Mouse (Mus musculus): ENCODE results near the gene Raly. TPM values are rescaled to one million over a fixed set of nuclear protein-coding genes. Genes with fewer than 3 reads are reported as not detected.
A peak's percentile ranks its signal among the peaks of the same experiment; 100 is the strongest.
"Not testable (repeated sequence)": the region's sequence is repeated elsewhere in the genome, so short reads cannot be mapped to it uniquely, and the experiment has no call there.

Raly gene
- polyA plus RNA-seq, 1 experiment from 2014 or later: 29.8 TPM

GRCm38 (mm10) chr2:154863672-154864071 lies 72.8 kb downstream of the Raly start:
- no peak overlapping the region for H3K9ac ChIP-seq
- 90% methylated on average over 13 of the region's 13 CpGs for WGBS
- ATAC-seq (ENCODE audit: insufficient number of reproducible peaks, low FRiP score): no peak
- H3K4me3 ChIP-seq: no peak overlapping the region
- no peak overlapping the region for H3K27ac ChIP-seq (ENCODE audit: poor library complexity, severe bottlenecking)
- no peak overlapping the region for H3K4me2 ChIP-seq
- no peaks in the 10 kb centered on the region for H3K9me3 ChIP-seq (replicated peaks)
- H3K36me3 ChIP-seq: peaks cover 90% of the 10 kb centered on the region
- no peaks in the 10 kb centered on the region for H3K27me3 ChIP-seq (replicated peaks)
- no peaks in the 10 kb centered on the region for H3K4me1 ChIP-seq (replicated peaks)

- Histone ChIP-seq H3K4me1 (replicated peaks) (no peaks in the 10 kb centered on the region), H3K9ac (no peak overlapping the region), H3K4me3 (no peak overlapping the region), H3K27me3 (replicated peaks) (no peaks in the 10 kb centered on the region), H3K36me3 (peaks cover 90% of the 10 kb centered on the region), H3K9me3 (replicated peaks) (no peaks in the 10 kb centered on the region), H3K4me2 (no peak overlapping the region), H3K27ac (ENCODE audit: poor library complexity, severe bottlenecking) (no peak overlapping the region)
- ATAC-seq (ENCODE audit: insufficient number of reproducible peaks, low FRiP score): no peak
- WGBS: 82% methylated on average over 3 of the region's 3 CpGs
These were observed 74.8 kb downstream of the Raly start for GRCm38 (mm10) chr2:154865696-154866095.

GRCm38 (mm10) chr2:154868106-154868505 lies 77.2 kb downstream of the Raly start:
- H3K9me3 ChIP-seq (replicated peaks): no peaks in the 10 kb centered on the region
- H3K27ac ChIP-seq (ENCODE audit: poor library complexity, severe bottlenecking): no peak overlapping the region
- H3K27me3 ChIP-seq (replicated peaks): no peaks in the 10 kb centered on the region
- H3K36me3 ChIP-seq: peaks cover 84% of the 10 kb centered on the region
- no peak overlapping the region for H3K4me3 ChIP-seq
- no peak overlapping the region for H3K4me2 ChIP-seq
- 98% methylated on average over 1 of the region's 1 CpGs for WGBS
- H3K9ac ChIP-seq: no peak overlapping the region
- no peak for ATAC-seq (ENCODE audit: insufficient number of reproducible peaks, low FRiP score)
- no peaks in the 10 kb centered on the region for H3K4me1 ChIP-seq (replicated peaks)

- peaks cover 78% of the 10 kb centered on the region for H3K36me3 ChIP-seq
- H3K4me3 ChIP-seq: no peak overlapping the region
- no peak overlapping the region for H3K9ac ChIP-seq
- H3K27ac ChIP-seq (ENCODE audit: poor library complexity, severe bottlenecking): no peak overlapping the region
- no peaks in the 10 kb centered on the region for H3K9me3 ChIP-seq (replicated peaks)
- no peak for ATAC-seq (ENCODE audit: insufficient number of reproducible peaks, low FRiP score)
- H3K4me1 ChIP-seq (replicated peaks): no peaks in the 10 kb centered on the region
- H3K27me3 ChIP-seq (replicated peaks): no peaks in the 10 kb centered on the region
- no peak overlapping the region for H3K4me2 ChIP-seq
These were observed 79.2 kb downstream of the Raly start for GRCm38 (mm10) chr2:154869954-154870641.

GRCm38 (mm10) chr2:154876621-154877020 lies 85.7 kb downstream of the Raly start:
- no peak overlapping the region for H3K27ac ChIP-seq (ENCODE audit: poor library complexity, severe bottlenecking)
- H3K4me1 ChIP-seq (replicated peaks): no peaks in the 10 kb centered on the region
- H3K36me3 ChIP-seq: peaks cover 60% of the 10 kb centered on the region
- 92% methylated on average over 2 of the region's 2 CpGs for WGBS
- H3K4me3 ChIP-seq: no peak overlapping the region
- no peak overlapping the region for H3K9ac ChIP-seq
- H3K9me3 ChIP-seq (replicated peaks): no peaks in the 10 kb centered on the region
- no peaks in the 10 kb centered on the region for H3K27me3 ChIP-seq (replicated peaks)
- no peak for ATAC-seq (ENCODE audit: insufficient number of reproducible peaks, low FRiP score)
- H3K4me2 ChIP-seq: no peak overlapping the region

GRCm38 (mm10) chr2:154891585-154891984 lies 100.7 kb downstream of the Raly start:
- WGBS: 14% methylated on average over 2 of the region's 2 CpGs
- Histone ChIP-seq H3K4me2 (peak overlapping the region; percentile 82), H3K9ac (peak overlapping the region; percentile 93), H3K4me1 (replicated peaks) (peaks cover 10% of the 10 kb centered on the region), H3K4me3 (peak overlapping the region; percentile 94), H3K9me3 (replicated peaks) (no peaks in the 10 kb centered on the region), H3K27me3 (replicated peaks) (no peaks in the 10 kb centered on the region), H3K27ac (ENCODE audit: poor library complexity, severe bottlenecking) (no peak overlapping the region), H3K36me3 (peaks cover 11% of the 10 kb centered on the region)
- no peak for ATAC-seq (ENCODE audit: insufficient number of reproducible peaks, low FRiP score)

- Histone ChIP-seq H3K4me2 (peak within 1 kb of the TSS; percentile 82), H3K4me3 (peak within 1 kb of the TSS; percentile 94), H3K9ac (peak within 1 kb of the TSS; percentile 93), H3K27ac (ENCODE audit: poor library complexity, severe bottlenecking) (peak within 1 kb of the TSS; percentile 88), H3K36me3 (peaks cover 5% of the 10 kb centered on the region), H3K4me1 (replicated peaks) (peaks cover 10% of the 10 kb centered on the region), H3K9me3 (replicated peaks) (no peaks in the 10 kb centered on the region), H3K27me3 (replicated peaks) (no peaks in the 10 kb centered on the region)
- ATAC-seq (ENCODE audit: insufficient number of reproducible peaks, low FRiP score): peak; percentile 97
- WGBS: under 1% methylated on average over 75 of the region's 75 CpGs
These were observed 101.5 kb downstream of the Raly start, which contains the start of gene Eif2s2 for GRCm38 (mm10) chr2:154892201-154893044. TSS of gene Eif2s2 (minus strand) at chr2:154892935.

- Histone ChIP-seq H3K36me3 (peaks cover 1% of the 10 kb centered on the region), H3K9me3 (replicated peaks) (no peaks in the 10 kb centered on the region), H3K4me3 (peak overlapping the region; percentile 94), H3K4me1 (replicated peaks) (peaks cover 10% of the 10 kb centered on the region), H3K27me3 (replicated peaks) (no peaks in the 10 kb centered on the region), H3K4me2 (peak overlapping the region; percentile 82), H3K9ac (peak overlapping the region; percentile 57), H3K27ac (ENCODE audit: poor library complexity, severe bottlenecking) (no peak overlapping the region)
- WGBS: 9% methylated on average over 12 of the region's 12 CpGs
- ATAC-seq (ENCODE audit: insufficient number of reproducible peaks, low FRiP score): no peak
These were observed 102.1 kb downstream of the Raly start for GRCm38 (mm10) chr2:154893045-154893385.

GRCm38 (mm10) chr2:154893548-154893947 lies 102.7 kb downstream of the Raly start:
- H3K9ac ChIP-seq: no peak overlapping the region
- no peaks in the 10 kb centered on the region for H3K36me3 ChIP-seq
- H3K27me3 ChIP-seq (replicated peaks): no peaks in the 10 kb centered on the region
- H3K27ac ChIP-seq (ENCODE audit: poor library complexity, severe bottlenecking): no peak overlapping the region
- ATAC-seq (ENCODE audit: insufficient number of reproducible peaks, low FRiP score): no peak
- no peak overlapping the region for H3K4me3 ChIP-seq
- H3K4me1 ChIP-seq (replicated peaks): peaks cover 10% of the 10 kb centered on the region
- peak overlapping the region; percentile 82; the same call in 1 of the 2 replicates for H3K4me2 ChIP-seq
- WGBS: 63% methylated on average over 4 of the region's 4 CpGs
- no peaks in the 10 kb centered on the region for H3K9me3 ChIP-seq (replicated peaks)

GRCm38 (mm10) chr2:154899004-154899403 lies 108.1 kb downstream of the Raly start:
- ATAC-seq (ENCODE audit: insufficient number of reproducible peaks, low FRiP score); H3K9me3 ChIP-seq (replicated peaks); H3K4me3 ChIP-seq; H3K27ac ChIP-seq (ENCODE audit: poor library complexity, severe bottlenecking); H3K36me3 ChIP-seq; H3K27me3 ChIP-seq (replicated peaks); H3K4me1 ChIP-seq (replicated peaks); H3K9ac ChIP-seq; H3K4me2 ChIP-seq: not testable (repeated sequence)
- 82% methylated on average over 8 of the region's 8 CpGs for WGBS

GRCm38 (mm10) chr2:154899412-154899811 lies 108.5 kb downstream of the Raly start:
- not testable (repeated sequence) for ATAC-seq (ENCODE audit: insufficient number of reproducible peaks, low FRiP score); H3K4me2 ChIP-seq; H3K4me1 ChIP-seq (replicated peaks); H3K4me3 ChIP-seq; H3K36me3 ChIP-seq; H3K9me3 ChIP-seq (replicated peaks); H3K27me3 ChIP-seq (replicated peaks); H3K9ac ChIP-seq; H3K27ac ChIP-seq (ENCODE audit: poor library complexity, severe bottlenecking)
- WGBS: 77% methylated on average over 4 of the region's 4 CpGs

Measured in heart, embryonic 12.5 days (tissue).